Mouse (Mus musculus) forebrain, postnatal 0 days (tissue): ENCODE data around the gene Apon. TPM values are rescaled to one million over a fixed set of nuclear protein-coding genes. Genes with fewer than 3 reads are reported as not detected.

Experiments used
- ATAC-seq: fragments of 200-750 bp; cut with Nextera tagmentation; 2 replicates; pipeline ENCODE4 v1.8.0; 2017; ENCODE audit warnings: mild to moderate bottlenecking, moderate library complexity
- DNase-seq: peaks from one replicate; pipeline ENCODE4 v3.0.0-alpha.2; 2015
- H3K27ac ChIP-seq: fragments of 300-500 bp; sonication (generic); 2 replicates; pipeline ENCODE4 v1.5.1; 2014; ENCODE audit warnings: low read depth, mild to moderate bottlenecking, antibody characterized with exemption, low read length, moderate library complexity, mixed read lengths
- H3K27me3 ChIP-seq: fragments of 300-500 bp; sonication (generic); 2 replicates; pipeline ENCODE4 v1.6.1; 2014; ENCODE audit warnings: mild to moderate bottlenecking, low read length, mixed read lengths; ENCODE audit not compliant: insufficient read depth
- H3K36me3 ChIP-seq: fragments of 300-500 bp; sonication (generic); 2 replicates; pipeline ENCODE4 v1.6.1; 2014; ENCODE audit warnings: mild to moderate bottlenecking, moderate library complexity; ENCODE audit not compliant: insufficient read depth
- H3K4me1 ChIP-seq: fragments of 300-500 bp; sonication (generic); 2 replicates; pipeline ENCODE4 v1.6.1; 2014; ENCODE audit warnings: antibody characterized with exemption; ENCODE audit not compliant: insufficient read depth
- H3K4me2 ChIP-seq: fragments of 300-500 bp; sonication (generic); 2 replicates; pipeline ENCODE4 v1.6.1; 2014; ENCODE audit warnings: low read depth, mild to moderate bottlenecking, moderate library complexity
- H3K4me3 ChIP-seq: fragments of 300-500 bp; sonication (generic); 2 replicates; pipeline ENCODE4 v1.5.1; 2014; ENCODE audit warnings: low read depth, low read length, mixed read lengths
- H3K9ac ChIP-seq: fragments of 300-500 bp; sonication (generic); 2 replicates; pipeline ENCODE4 v1.6.1; 2014; ENCODE audit warnings: mild to moderate bottlenecking
- H3K9me3 ChIP-seq: fragments of 300-500 bp; sonication (generic); 2 replicates; pipeline ENCODE4 v1.6.1; 2016; ENCODE audit warnings: low read length
- CTCF ChIP-seq: sonication (generic); IDR thresholded peaks from 2 replicates; pipeline ENCODE4 v1.5.1; 2016; ENCODE audit warnings: antibody characterized with exemption, control low read depth, low read depth
- WGBS: fragments of 180-500 bp; shearing (Covaris S2); extraction: QIAGEN DNeasy Blood & Tissue Kit; methylation state at CpG from one replicate; pipeline ENCODE4 v1.1.7; 2014; 5-methylcytosine and 5-hydroxymethylcytosine counted together
- polyA plus RNA-seq: library from polyadenylated mRNA; unstranded; fragments of >200 nt; fragmentation: Nextera tagmentation; extraction: Ambion mirVana; gene quantifications from 2 replicates; pipeline ENCODE4 v1.2.1, GENCODE M21; 2015
- total RNA-seq: library from RNA; depleted of rRNA; stranded (reverse); fragments of >200 nt; gene quantifications from 2 replicates; pipeline ENCODE4 v1.2.3, GENCODE M21; 2014; rRNA removed

Gene Apon
- total and polyA plus RNA-seq, 2 experiments from 2014 or later, result not detected

DNA sequence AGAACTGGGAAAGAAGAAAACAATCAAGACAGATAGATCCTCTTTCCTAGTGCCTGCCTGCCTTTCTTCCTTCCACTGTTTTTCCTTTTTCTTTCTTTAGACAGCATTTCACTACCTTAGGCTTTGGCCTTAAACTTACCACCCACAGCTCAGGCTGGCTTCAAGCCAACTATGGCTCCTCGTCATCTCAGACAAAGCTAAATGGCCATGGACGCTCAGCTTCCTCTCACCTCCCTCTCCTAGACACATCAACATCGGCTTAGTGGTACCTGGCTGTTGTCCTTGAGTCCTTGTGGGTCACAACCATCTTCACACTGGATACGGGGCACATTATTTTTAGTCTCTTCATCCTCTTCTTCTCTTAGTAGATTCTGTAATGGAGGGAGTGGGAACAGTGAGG lies 43.3 kb downstream of the Apon start:
- Histone ChIP-seq H3K4me1 (0 out of 2 replicates have a peak, but pooled peaks cover under 1% of the 10 kb centered on the region), H3K27ac (no peak overlapping the region), H3K36me3 (peaks cover 9% of the 10 kb centered on the region), H3K27me3 (no peaks in the 10 kb centered on the region), H3K4me2 (no peak overlapping the region), H3K9me3 (no peaks in the 10 kb centered on the region), H3K9ac (no peak overlapping the region), H3K4me3 (no peak overlapping the region)
- no peak for DNase-seq
- no peak for ATAC-seq
- WGBS, result 58% methylated on average over 4 of the region's 4 CpGs
- no peak for TF ChIP-seq CTCF

DNA sequence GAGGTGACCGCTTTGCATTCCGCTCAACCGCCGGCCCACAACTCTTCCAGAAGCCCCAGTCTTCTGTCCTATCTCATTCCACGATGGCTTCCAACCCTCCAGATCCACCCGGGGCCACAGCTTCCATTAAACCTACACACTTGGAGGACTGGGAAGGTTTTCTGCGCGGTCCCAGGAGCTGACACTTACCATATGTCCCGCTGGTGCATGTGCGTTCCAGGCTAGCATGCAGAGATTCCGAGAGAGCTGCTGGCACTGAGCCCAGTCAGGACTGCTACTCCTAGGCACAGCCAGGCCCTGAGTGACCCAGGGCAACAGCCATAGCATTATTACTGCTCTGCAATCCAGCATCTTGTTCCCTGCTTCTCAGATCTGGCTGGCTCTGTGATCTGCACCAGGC lies 43.7 kb downstream of the Apon start:
- DNase-seq (no peak), ATAC-seq (no peak)
- peaks cover 5% of the 10 kb centered on the region; the same call in 1 of the 2 replicates for H3K4me1 ChIP-seq
- H3K27ac ChIP-seq, result no peak overlapping the region
- H3K36me3 ChIP-seq, result peaks cover 5% of the 10 kb centered on the region; the same call in 1 of the 2 replicates
- no peak for TF ChIP-seq CTCF
- H3K27me3 ChIP-seq, result no peaks in the 10 kb centered on the region
- WGBS, result 80% methylated on average over 11 of the region's 11 CpGs
- H3K9ac ChIP-seq, result no peak overlapping the region
- no peak overlapping the region for H3K4me2 ChIP-seq
- H3K4me3 ChIP-seq, result no peak overlapping the region
- H3K9me3 ChIP-seq, result no peaks in the 10 kb centered on the region

DNA sequence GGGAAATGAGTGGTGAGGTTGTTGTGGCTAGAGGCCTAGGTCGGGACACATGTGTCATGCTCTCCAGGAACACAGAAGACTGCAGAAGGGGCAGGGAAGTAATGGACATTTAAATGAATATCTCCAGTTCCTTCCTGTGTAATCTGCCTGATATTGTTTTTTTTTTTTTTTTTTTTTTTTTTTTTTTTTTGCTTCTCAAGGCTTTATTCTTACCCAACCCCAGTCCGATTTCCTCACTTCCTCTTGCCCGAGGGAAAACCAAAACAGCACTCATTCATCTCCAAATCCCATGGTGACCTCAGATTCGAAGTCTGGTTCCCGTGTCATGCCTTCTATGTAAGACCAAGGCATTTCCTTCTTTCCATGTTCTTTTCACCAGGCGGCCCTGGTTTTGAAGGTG lies 44.3 kb downstream of the Apon start:
- DNase-seq (no peak), ATAC-seq (no peak)
- Histone ChIP-seq H3K36me3 (no peaks in the 10 kb centered on the region), H3K27me3 (no peaks in the 10 kb centered on the region), H3K9ac (no peak overlapping the region), H3K27ac (no peak overlapping the region), H3K4me3 (no peak overlapping the region), H3K9me3 (no peaks in the 10 kb centered on the region), H3K4me1 (peaks cover 5% of the 10 kb centered on the region; the same call in 1 of the 2 replicates), H3K4me2 (no peak overlapping the region)
- WGBS, result 85% methylated on average over 6 of the region's 6 CpGs
- no peak for TF ChIP-seq CTCF

DNA sequence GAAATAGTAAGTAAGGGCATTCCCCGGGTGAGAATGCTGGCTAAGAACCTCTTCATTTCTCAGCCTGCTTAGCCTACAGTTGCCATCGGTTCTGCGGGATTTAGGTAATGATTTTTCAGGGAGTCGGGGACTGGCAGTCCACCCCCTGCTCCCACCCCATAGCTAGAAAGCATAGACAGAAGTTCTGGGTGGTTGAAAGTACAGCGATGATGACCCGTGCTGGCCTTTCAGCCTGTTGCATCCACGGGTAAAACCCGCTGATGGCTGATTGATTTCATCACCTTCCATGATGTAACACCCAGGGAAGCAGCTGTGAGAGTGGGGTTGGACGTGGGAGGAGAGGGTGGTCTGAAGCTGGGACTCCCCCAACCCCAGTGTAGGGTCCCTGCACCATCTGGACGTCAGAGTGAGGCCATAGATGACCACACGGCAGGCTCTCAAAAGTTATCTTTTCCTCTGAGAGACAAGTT lies 44.8 kb downstream of the Apon start, which contains the start of gene Il23a:
Gene Il23a (minus strand): TSS at position 51 of the 470 bp plus-strand sequence.
- WGBS, result 77% methylated on average over 11 of the region's 11 CpGs
- Histone ChIP-seq H3K27me3 (no peaks in the 10 kb centered on the region), H3K27ac (no peak within 1 kb of the TSS), H3K4me3 (no peak within 1 kb of the TSS), H3K4me1 (peaks cover 7% of the 10 kb centered on the region), H3K36me3 (no peaks in the 10 kb centered on the region), H3K9me3 (no peaks in the 10 kb centered on the region), H3K9ac (no peak within 1 kb of the TSS), H3K4me2 (no peak within 1 kb of the TSS)
- DNase-seq (no peak), ATAC-seq (no peak)
- TF ChIP-seq CTCF, result no peak

DNA sequence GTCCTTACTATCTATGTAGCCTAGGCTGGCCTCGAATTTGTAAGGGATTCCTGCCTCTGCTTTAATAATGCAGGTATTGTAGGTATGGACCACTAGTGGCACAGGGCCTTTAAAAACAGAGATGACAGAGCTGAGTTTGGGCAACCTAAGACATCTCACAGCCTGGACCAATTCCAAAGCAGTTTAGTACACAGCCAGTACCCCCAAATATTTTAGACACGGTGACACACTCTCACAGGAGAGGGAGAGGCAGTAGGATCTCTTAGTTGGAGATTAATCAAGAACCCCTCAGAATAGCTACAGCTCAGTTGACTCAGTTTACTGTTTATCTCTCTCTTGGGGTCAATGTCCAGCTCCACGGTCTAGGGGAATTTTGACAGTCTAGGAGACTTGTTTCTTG lies 48.5 kb downstream of the Apon start:
- WGBS, result 40% methylated on average over 3 of the region's 3 CpGs
- peaks cover 14% of the 10 kb centered on the region for H3K4me1 ChIP-seq
- ATAC-seq, result no peak

DNA sequence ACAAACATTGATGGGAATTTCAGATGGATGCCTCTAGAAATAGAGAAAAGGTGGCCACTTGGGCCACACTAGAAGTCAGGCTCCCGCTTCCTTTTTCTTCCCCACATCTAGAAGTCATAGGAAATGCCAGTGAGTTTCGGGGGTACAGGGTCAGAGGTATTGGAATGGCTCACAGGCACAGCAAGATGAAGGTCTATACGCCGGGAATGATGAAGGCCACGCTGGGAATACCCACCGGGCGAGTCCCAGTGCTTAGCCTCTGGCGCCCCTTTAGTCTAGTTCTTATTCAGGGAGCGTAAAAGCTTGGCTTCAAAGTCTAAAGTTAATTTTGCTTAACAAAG lies 48.9 kb downstream of the Apon start:
- H3K36me3 ChIP-seq, result no peaks in the 10 kb centered on the region
- ATAC-seq (peak; percentile 42), DNase-seq (no peak)
- WGBS, result under 1% methylated on average over 9 of the region's 9 CpGs
- peak overlapping the region; percentile 96 for H3K27ac ChIP-seq
- H3K4me3 ChIP-seq, result peak overlapping the region; percentile 46
- no peaks in the 10 kb centered on the region for H3K27me3 ChIP-seq
- H3K9ac ChIP-seq, result peak overlapping the region; percentile 76
- H3K4me1 ChIP-seq, result peaks cover 14% of the 10 kb centered on the region
- no peak for TF ChIP-seq CTCF
- H3K9me3 ChIP-seq, result no peaks in the 10 kb centered on the region
- H3K4me2 ChIP-seq, result peak overlapping the region; percentile 63

More for the DNA sequence above, 48.5 kb downstream of the Apon start:
- Histone ChIP-seq H3K4me2 (peak overlapping the region; percentile 63), H3K27me3 (no peaks in the 10 kb centered on the region), H3K9me3 (no peaks in the 10 kb centered on the region), H3K9ac (peak overlapping the region; percentile 76), H3K4me3 (peak overlapping the region; percentile 46), H3K27ac (peak overlapping the region; percentile 96), H3K36me3 (no peaks in the 10 kb centered on the region)
- DNase-seq, result peak; percentile 11
- TF ChIP-seq CTCF, result no peak

DNA sequence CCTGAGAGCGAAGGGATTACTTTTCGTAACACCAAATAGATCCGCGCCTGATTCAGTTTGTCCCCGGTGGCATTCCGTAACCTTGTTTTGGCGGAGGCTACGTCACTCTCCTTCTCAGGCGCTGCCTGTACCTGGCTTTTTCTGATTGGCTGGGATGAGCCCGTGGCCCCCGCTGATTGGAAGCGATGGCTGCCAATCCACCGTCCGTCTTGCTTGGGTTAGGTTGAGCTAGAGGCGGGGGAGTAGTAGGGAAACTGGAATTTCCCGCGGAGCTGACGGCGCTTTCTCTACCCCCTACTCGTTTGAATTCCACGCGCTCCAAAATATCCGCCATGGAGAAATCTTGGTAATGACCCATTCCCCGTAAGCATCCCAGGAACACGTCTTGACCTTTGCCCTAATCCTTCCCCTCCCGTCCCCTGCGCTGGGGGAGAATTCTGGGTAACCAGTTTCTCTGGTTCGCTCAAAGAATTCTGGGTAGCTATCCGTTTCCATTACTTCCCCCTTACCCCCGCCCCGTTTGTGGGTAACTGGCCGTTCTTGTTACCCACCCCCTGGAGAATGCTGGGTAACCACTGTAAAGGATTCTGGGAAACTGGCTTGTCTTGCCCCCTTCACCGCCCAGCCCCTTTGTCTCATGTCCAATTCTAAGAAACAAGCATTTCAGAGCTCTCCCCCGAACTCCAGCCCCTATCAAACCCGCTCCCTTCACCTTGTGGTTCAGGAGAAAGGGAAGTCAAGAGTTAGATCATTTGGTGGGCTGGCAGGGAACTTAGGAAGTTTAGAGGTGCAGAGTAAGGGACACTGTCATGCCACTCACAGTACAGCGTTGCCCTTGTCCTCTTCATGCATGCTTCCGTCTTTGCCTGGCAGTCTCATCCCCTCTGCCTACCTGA lies 49.5 kb downstream of the Apon start, which contains the start of gene Pan2:
Gene Pan2 (plus strand): TSS at position 210 of the 896 bp plus-strand sequence.
- H3K27ac ChIP-seq, result peak within 1 kb of the TSS; percentile 96
- 1% methylated on average over 37 of the region's 37 CpGs for WGBS

More for the DNA sequence above, 49.5 kb downstream of the Apon start, which contains the start of gene Pan2:
- peak within 1 kb of the TSS; percentile 63 for H3K4me2 ChIP-seq
- peak within 1 kb of the TSS; percentile 76 for H3K9ac ChIP-seq
- DNase-seq (peak; percentile 100), ATAC-seq (peak; percentile 99)
- H3K9me3 ChIP-seq, result no peaks in the 10 kb centered on the region
- H3K27me3 ChIP-seq, result no peaks in the 10 kb centered on the region
- peaks cover 14% of the 10 kb centered on the region for H3K4me1 ChIP-seq
- H3K4me3 ChIP-seq, result peak within 1 kb of the TSS; percentile 46
- no peak for TF ChIP-seq CTCF
- peaks cover 4% of the 10 kb centered on the region; the same call in 1 of the 2 replicates for H3K36me3 ChIP-seq

Other genes with a start within 250 kb of the Apon start
- not detected in 2 replicates for gene Hsd17b6, start 246.5 kb upstream of the Apon start, total RNA-seq
- not detected in 2 replicates for gene Hsd17b6, start 246.5 kb upstream of the Apon start, polyA plus RNA-seq
- gene Prim1, start 238.9 kb upstream of the Apon start, total RNA-seq, result 22.9 and 33.2 TPM in 2 replicates
- 35.5 and 37.3 TPM in 2 replicates for gene Prim1, start 238.9 kb upstream of the Apon start, polyA plus RNA-seq
- gene Naca, start 218.5 kb upstream of the Apon start, total RNA-seq, result 630 and 780 TPM in 2 replicates
- gene Naca, start 218.5 kb upstream of the Apon start, polyA plus RNA-seq, result 527 and 662 TPM in 2 replicates
- 146 and 157 TPM in 2 replicates for gene Ptges3, start 195.1 kb upstream of the Apon start, total RNA-seq
- gene Ptges3, start 195.1 kb upstream of the Apon start, polyA plus RNA-seq, result 439 and 454 TPM in 2 replicates
- gene Atp5b, start 170.8 kb upstream of the Apon start, total RNA-seq, result 2,470 and 2,914 TPM in 2 replicates
- gene Atp5b, start 170.8 kb upstream of the Apon start, polyA plus RNA-seq, result 2,164 and 2,181 TPM in 2 replicates
- 9.3 and 10.0 TPM in 2 replicates for gene Baz2a, start 162.5 kb upstream of the Apon start, total RNA-seq
- 3.8 and 7.0 TPM in 2 replicates for gene Baz2a, start 162.5 kb upstream of the Apon start, polyA plus RNA-seq
- 6.3 and 9.9 TPM in 2 replicates for gene Rbms2, start 73.8 kb upstream of the Apon start, total RNA-seq
- 4.7 and 5.6 TPM in 2 replicates for gene Rbms2, start 73.8 kb upstream of the Apon start, polyA plus RNA-seq
- gene Gls2, start 59.6 kb upstream of the Apon start, total RNA-seq, result 1.00 and 2.1 TPM in 2 replicates
- 1.1 and 1.2 TPM in 2 replicates for gene Gls2, start 59.6 kb upstream of the Apon start, polyA plus RNA-seq
- gene Spryd4, start 42.3 kb upstream of the Apon start, total RNA-seq, result 20.7 and 20.8 TPM in 2 replicates
- 19.6 and 22.7 TPM in 2 replicates for gene Spryd4, start 42.3 kb upstream of the Apon start, polyA plus RNA-seq
- 0.05 TPM in 1 of 2 replicates, not detected in the other for gene Mip, start 28.3 kb upstream of the Apon start, total RNA-seq
- not detected in 2 replicates for gene Mip, start 28.3 kb upstream of the Apon start, polyA plus RNA-seq
- gene Timeless, start 22.0 kb upstream of the Apon start, total RNA-seq, result 9.3 and 11.7 TPM in 2 replicates
- gene Timeless, start 22.0 kb upstream of the Apon start, polyA plus RNA-seq, result 7.7 and 9.9 TPM in 2 replicates
- 0.38 and 0.54 TPM in 2 replicates for gene Apof, start 14.6 kb downstream of the Apon start, total RNA-seq
- 0.12 and 0.26 TPM in 2 replicates for gene Apof, start 14.6 kb downstream of the Apon start, polyA plus RNA-seq
- 7.2 and 8.1 TPM in 2 replicates for gene Stat2, start 16.5 kb downstream of the Apon start, total RNA-seq
- 6.8 and 10.3 TPM in 2 replicates for gene Stat2, start 16.5 kb downstream of the Apon start, polyA plus RNA-seq
- 0.31 TPM in 1 of 2 replicates, not detected in the other for gene Il23a, start 44.7 kb downstream of the Apon start, total RNA-seq
- not detected in 2 replicates for gene Il23a, start 44.7 kb downstream of the Apon start, polyA plus RNA-seq
- gene Pan2, start 49.2 kb downstream of the Apon start, total RNA-seq, result 14.9 and 20.0 TPM in 2 replicates
- 9.6 and 11.9 TPM in 2 replicates for gene Pan2, start 49.2 kb downstream of the Apon start, polyA plus RNA-seq
- 50.1 and 57.5 TPM in 2 replicates for gene Cnpy2, start 68.4 kb downstream of the Apon start, total RNA-seq
- gene Cnpy2, start 68.4 kb downstream of the Apon start, polyA plus RNA-seq, result 179 and 205 TPM in 2 replicates
- gene Cs, start 83.6 kb downstream of the Apon start, total RNA-seq, result 205 and 250 TPM in 2 replicates
- gene Cs, start 83.6 kb downstream of the Apon start, polyA plus RNA-seq, result 203 and 255 TPM in 2 replicates
- gene Coq10a, start 114.9 kb downstream of the Apon start, total RNA-seq, result 34.0 and 41.6 TPM in 2 replicates
- gene Coq10a, start 114.9 kb downstream of the Apon start, polyA plus RNA-seq, result 48.2 and 50.0 TPM in 2 replicates
- 22.3 and 32.6 TPM in 2 replicates for gene Ankrd52, start 123.0 kb downstream of the Apon start, total RNA-seq
- gene Ankrd52, start 123.0 kb downstream of the Apon start, polyA plus RNA-seq, result 4.7 and 7.7 TPM in 2 replicates
- 0.24 and 0.69 TPM in 2 replicates for gene Slc39a5, start 147.1 kb downstream of the Apon start, total RNA-seq
- gene Slc39a5, start 147.1 kb downstream of the Apon start, polyA plus RNA-seq, result 0.10 and 0.42 TPM in 2 replicates
- gene Nabp2, start 157.4 kb downstream of the Apon start, total RNA-seq, result 82.2 and 90.1 TPM in 2 replicates
- gene Nabp2, start 157.4 kb downstream of the Apon start, polyA plus RNA-seq, result 158 and 159 TPM in 2 replicates
- gene Rnf41, start 157.6 kb downstream of the Apon start, total RNA-seq, result 118 and 129 TPM in 2 replicates
- gene Rnf41, start 157.6 kb downstream of the Apon start, polyA plus RNA-seq, result 95.9 and 108 TPM in 2 replicates
- 197 and 223 TPM in 2 replicates for gene Smarcc2, start 205.2 kb downstream of the Apon start, total RNA-seq
- 117 and 134 TPM in 2 replicates for gene Smarcc2, start 205.2 kb downstream of the Apon start, polyA plus RNA-seq
- 694 and 855 TPM in 2 replicates for gene Myl6, start 240.0 kb downstream of the Apon start, total RNA-seq
- 844 and 972 TPM in 2 replicates for gene Myl6, start 240.0 kb downstream of the Apon start, polyA plus RNA-seq
- 23.7 and 31.4 TPM in 2 replicates for gene Myl6b, start 244.6 kb downstream of the Apon start, total RNA-seq
- gene Myl6b, start 244.6 kb downstream of the Apon start, polyA plus RNA-seq, result 4.5 and 4.8 TPM in 2 replicates